Comparison of ENCODE assay signal across 10 mouse cellular contexts in genomic region chr15:3580216-3580615, GRCm38 (mm10). TPM values are rescaled to one million over a fixed set of nuclear protein-coding genes. Genes with fewer than 3 reads are reported as not detected.
DNase-seq lines count a peak whose midpoint lies in the region; ATAC-seq and TF ChIP-seq lines count a peak whose summit lies in the region.
"Had no signal": no experiment of that assay in that cellular context is flagged by ENCODE, and none has a peak within 500 bp of the region (broad histone marks: within the 10 kb centered on the region; RNA-seq: fewer than 3 reads in every experiment).

No protein-coding gene starts in this region.

- ATAC-seq in forebrain, embryonic 14.5 days, result no peak
- ATAC-seq in forebrain, embryonic 11.5 days (replicated peaks; ENCODE audit: low FRiP score), result no peak
- ATAC-seq in heart, postnatal 0 days (ENCODE audit: insufficient read depth, low read depth), result no peak
- no peak for ATAC-seq in midbrain, embryonic 15.5 days (replicated peaks)

- H3K9ac ChIP-seq in forebrain, embryonic 14.5 days (ENCODE audit: low read length), result no peak overlapping the region
- H3K9ac ChIP-seq in forebrain, embryonic 11.5 days (ENCODE audit: low read length), result no peak overlapping the region
- H3K9ac ChIP-seq in heart, postnatal 0 days (replicated peaks; ENCODE audit: low read depth, low read length), result no peak overlapping the region
- no peak overlapping the region for H3K9ac ChIP-seq in midbrain, embryonic 15.5 days
- H3K9ac ChIP-seq: hindbrain, embryonic 12.5 days had no signal

- H3K9me3 ChIP-seq in forebrain, embryonic 14.5 days (replicated peaks; ENCODE audit: control insufficient read depth, low read length), result no peaks in the 10 kb centered on the region
- no peaks in the 10 kb centered on the region for H3K9me3 ChIP-seq in forebrain, embryonic 11.5 days (ENCODE audit: control insufficient read depth, low read length)
- H3K9me3 ChIP-seq in heart, postnatal 0 days (replicated peaks; ENCODE audit: control insufficient read depth, low read length), result no peaks in the 10 kb centered on the region
- H3K9me3 ChIP-seq in midbrain, embryonic 15.5 days, result no peaks in the 10 kb centered on the region
- H3K9me3 ChIP-seq: hindbrain, embryonic 12.5 days; megakaryocyte, embryonic 14.5 days had no signal

- no peaks in the 10 kb centered on the region for H3K27me3 ChIP-seq in forebrain, embryonic 14.5 days (replicated peaks; ENCODE audit: control insufficient read depth, insufficient read depth, low read length)
- no peaks in the 10 kb centered on the region for H3K27me3 ChIP-seq in forebrain, embryonic 11.5 days (ENCODE audit: control insufficient read depth, insufficient read depth, low read length)
- H3K27me3 ChIP-seq in heart, postnatal 0 days (ENCODE audit: control insufficient read depth, insufficient read depth, low read length), result no peaks in the 10 kb centered on the region
- H3K27me3 ChIP-seq in midbrain, embryonic 15.5 days (replicated peaks), result no peaks in the 10 kb centered on the region

- 90% methylated on average over 2 of the region's 2 CpGs for WGBS in forebrain, embryonic 14.5 days
- WGBS in forebrain, embryonic 11.5 days, result 89% methylated on average over 2 of the region's 2 CpGs
- WGBS in heart, postnatal 0 days, result 48% methylated on average over 2 of the region's 2 CpGs
- WGBS in midbrain, embryonic 15.5 days, result 96% methylated on average over 2 of the region's 2 CpGs

- H3K27ac ChIP-seq in forebrain, embryonic 14.5 days (ENCODE audit: low read depth, low read length), result no peak overlapping the region
- no peak overlapping the region for H3K27ac ChIP-seq in forebrain, embryonic 11.5 days (ENCODE audit: low read depth, low read length)
- H3K27ac ChIP-seq in heart, postnatal 0 days (ENCODE audit: low read depth), result 0 out of 2 replicates have a peak overlapping the region, but pooled peaks have one; percentile 32
- no peak overlapping the region for H3K27ac ChIP-seq in midbrain, embryonic 15.5 days
- H3K27ac ChIP-seq: hindbrain, embryonic 12.5 days had no signal

- no peak for TF ChIP-seq CTCF in heart, postnatal 0 days (IDR thresholded peaks at IDR 0.05; ENCODE audit: low read depth)

- H3K4me1 ChIP-seq in forebrain, embryonic 14.5 days (ENCODE audit: control insufficient read depth, insufficient read depth, low read length), result no peaks in the 10 kb centered on the region; the same call in 1 of the 2 replicates
- peaks cover 3% of the 10 kb centered on the region; the same call in 1 of the 2 replicates for H3K4me1 ChIP-seq in forebrain, embryonic 11.5 days (replicated peaks; ENCODE audit: control insufficient read depth, insufficient read depth, low read length)
- H3K4me1 ChIP-seq in heart, postnatal 0 days (ENCODE audit: control insufficient read depth, insufficient read depth), result peaks cover 18% of the 10 kb centered on the region
- H3K4me1 ChIP-seq in midbrain, embryonic 15.5 days, result 0 out of 2 replicates have a peak, but pooled peaks cover 6% of the 10 kb centered on the region

- no peak for TF ChIP-seq EP300 in heart, postnatal 0 days (IDR thresholded peaks at IDR 0.05; ENCODE audit: low read depth)

- H3K36me3 ChIP-seq in forebrain, embryonic 14.5 days (ENCODE audit: control insufficient read depth, insufficient read depth, low read length), result no peaks in the 10 kb centered on the region
- H3K36me3 ChIP-seq in forebrain, embryonic 11.5 days (ENCODE audit: control insufficient read depth, insufficient read depth, low read length), result no peaks in the 10 kb centered on the region
- no peaks in the 10 kb centered on the region for H3K36me3 ChIP-seq in heart, postnatal 0 days (replicated peaks; ENCODE audit: control insufficient read depth, insufficient read depth, low read length)
- no peaks in the 10 kb centered on the region for H3K36me3 ChIP-seq in midbrain, embryonic 15.5 days (replicated peaks)
- H3K36me3 ChIP-seq: hindbrain, embryonic 12.5 days had no signal

- H3K4me2 ChIP-seq in forebrain, embryonic 14.5 days (ENCODE audit: low read length), result no peak overlapping the region
- no peak overlapping the region for H3K4me2 ChIP-seq in forebrain, embryonic 11.5 days (ENCODE audit: low read depth, low read length, severe bottlenecking)
- H3K4me2 ChIP-seq in heart, postnatal 0 days (ENCODE audit: low read depth, low read length), result peak overlapping the region; percentile 53
- H3K4me2 ChIP-seq in midbrain, embryonic 15.5 days, result no peak overlapping the region
- H3K4me2 ChIP-seq: hindbrain, embryonic 12.5 days had no signal

- no peak overlapping the region for H3K4me3 ChIP-seq in forebrain, embryonic 14.5 days (ENCODE audit: low read depth, low read length)
- no peak overlapping the region for H3K4me3 ChIP-seq in forebrain, embryonic 11.5 days (ENCODE audit: low read depth, low read length)
- H3K4me3 ChIP-seq in heart, postnatal 0 days (ENCODE audit: low read depth, low read length), result peak overlapping the region; percentile 31
- no peak overlapping the region for H3K4me3 ChIP-seq in midbrain, embryonic 15.5 days
- H3K4me3 ChIP-seq: hindbrain, embryonic 12.5 days; megakaryocyte, embryonic 14.5 days had no signal

- peak; percentile 79 for DNase-seq in forebrain, embryonic 14.5 days (ENCODE audit: low spot score)
- no peak for DNase-seq in forebrain, embryonic 11.5 days (ENCODE audit: low spot score)
- peak; percentile 9 to 10 for DNase-seq in kidney, postnatal 4 days
- DNase-seq in kidney, postnatal 14 days, result no peak
- no peak for DNase-seq in heart, postnatal 0 days (ENCODE audit: low spot score)
- peak; percentile 19 for DNase-seq in lung, postnatal 25 days (ENCODE audit: low spot score)
- DNase-seq in right cerebral cortex, postnatal 36 days (ENCODE audit: low spot score in 2 of 2), result no peak

RNA-seq across cellular contexts. Expression of gene Ghr, which starts 3.1 kb away (rescaled TPM):
- polyA plus RNA-seq in forebrain, embryonic 14.5 days (2014; fragmentation: Nextera tagmentation; extraction: Ambion mirVana), result 5.9 and 7.5 TPM in 2 replicates
- 8.1 and 8.9 TPM in 2 replicates for polyA plus RNA-seq in forebrain, embryonic 11.5 days (2014; fragmentation: Nextera tagmentation; extraction: Ambion mirVana)
- 45.1 and 57.3 TPM in 2 replicates for total RNA-seq in heart, postnatal 0 days (2014; rRNA removed; ENCODE audit: low replicate concordance)
- 67.5 and 70.5 TPM in 2 replicates for polyA plus RNA-seq in heart, postnatal 0 days (2015; fragmentation: Nextera tagmentation; extraction: Ambion mirVana)
- 7.2 and 7.9 TPM in 2 replicates for polyA plus RNA-seq in midbrain, embryonic 15.5 days (2015; fragmentation: Nextera tagmentation; extraction: Ambion mirVana)

Comparison
In these comparisons a context has a peak if more than half of its experiments do, and no peak if none do; other contexts are left out.
1. DNase-seq: peak in forebrain, embryonic 14.5 days (single experiment), kidney, postnatal 4 days (2 of 2) and lung, postnatal 25 days (single experiment); none in forebrain, embryonic 11.5 days (single experiment), kidney, postnatal 14 days (single experiment), heart, postnatal 0 days (single experiment) and right cerebral cortex, postnatal 36 days (0 of 2).